Mouse (Mus musculus): Measurements from ENCODE around the gene Lamp1. TPM values are rescaled to one million over a fixed set of nuclear protein-coding genes. Genes with fewer than 3 reads are reported as not detected.

Gene Lamp1
- 348 and 368 TPM in 2 replicates for total RNA-seq (2021)
- long read RNA-seq, experiment 1, transcript Lamp1-201 (9 exons, 2,229 nt), result major isoform, 524 of 629 reads
- long read RNA-seq, experiment 1, partial matches to known transcripts, result 44 of 629 reads
- long read RNA-seq, experiment 1, other reads (novel, unspliced or antisense), result 61 of 629 reads
- long read RNA-seq, experiment 2, transcript Lamp1-201 (9 exons, 2,229 nt), result major isoform, 378 of 479 reads
- long read RNA-seq, experiment 2, partial matches to known transcripts, result 62 of 479 reads
- long read RNA-seq, experiment 2, other reads (novel, unspliced or antisense), result 39 of 479 reads

- DNase-seq, result peak; percentile 99
Observed at GRCm38 (mm10) chr8:13158718-13159376, at the start of gene Lamp1. TSS of gene Lamp1 (plus strand) at chr8:13159161.

GRCm38 (mm10) chr8:13109416-13109960 lies 49.5 kb upstream of the Lamp1 start:
- peak; percentile 51 for DNase-seq

DNA sequence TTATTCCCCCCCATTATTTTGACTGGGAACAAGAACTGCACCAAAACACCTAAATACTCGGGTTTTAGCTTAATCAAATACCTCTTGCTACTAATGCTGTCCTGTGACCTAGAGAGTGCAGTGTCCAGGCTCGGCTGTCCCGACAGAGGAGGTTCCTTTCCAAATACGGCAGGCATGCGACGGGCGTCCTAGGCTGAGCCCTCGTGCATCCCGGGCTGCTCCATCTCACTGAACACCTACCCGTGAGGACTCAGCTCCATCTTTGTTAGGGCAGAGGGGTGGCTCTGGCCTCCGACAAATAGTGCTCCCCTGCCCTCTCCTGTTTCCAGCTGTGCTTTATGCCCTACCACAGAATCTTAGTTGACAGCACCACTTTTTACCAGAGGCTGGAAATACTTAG lies 47.0 kb upstream of the Lamp1 start:
- DNase-seq, result no peak

DNA sequence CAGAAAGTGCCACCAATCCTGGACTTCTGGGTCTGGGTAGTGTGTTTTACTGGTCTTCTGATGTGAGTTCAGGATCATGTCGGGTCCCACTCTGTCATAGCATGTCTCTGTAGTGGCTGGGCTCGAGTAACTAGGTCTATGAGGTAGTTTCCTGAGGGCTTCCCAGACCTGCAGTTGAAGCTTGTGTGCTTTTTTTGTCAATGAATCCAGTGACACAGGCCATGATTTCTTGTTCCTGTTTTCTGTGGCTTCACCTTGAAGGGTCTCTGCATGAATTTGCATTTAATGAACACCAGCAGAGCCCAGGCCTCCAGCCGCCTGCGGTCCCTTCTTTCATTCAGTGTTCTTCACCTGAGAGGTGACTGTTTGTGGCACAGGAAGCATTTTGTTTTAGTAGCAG lies 45.7 kb upstream of the Lamp1 start:
- no peak for DNase-seq

- DNase-seq, result peak; percentile 84
Observed at GRCm38 (mm10) chr8:13117096-13117495, 41.9 kb upstream of the Lamp1 start.

GRCm38 (mm10) chr8:13118516-13118915 lies 40.4 kb upstream of the Lamp1 start:
- no peak for DNase-seq

- no peak for DNase-seq
Observed at GRCm38 (mm10) chr8:13120882-13121665, 37.9 kb upstream of the Lamp1 start.

DNA sequence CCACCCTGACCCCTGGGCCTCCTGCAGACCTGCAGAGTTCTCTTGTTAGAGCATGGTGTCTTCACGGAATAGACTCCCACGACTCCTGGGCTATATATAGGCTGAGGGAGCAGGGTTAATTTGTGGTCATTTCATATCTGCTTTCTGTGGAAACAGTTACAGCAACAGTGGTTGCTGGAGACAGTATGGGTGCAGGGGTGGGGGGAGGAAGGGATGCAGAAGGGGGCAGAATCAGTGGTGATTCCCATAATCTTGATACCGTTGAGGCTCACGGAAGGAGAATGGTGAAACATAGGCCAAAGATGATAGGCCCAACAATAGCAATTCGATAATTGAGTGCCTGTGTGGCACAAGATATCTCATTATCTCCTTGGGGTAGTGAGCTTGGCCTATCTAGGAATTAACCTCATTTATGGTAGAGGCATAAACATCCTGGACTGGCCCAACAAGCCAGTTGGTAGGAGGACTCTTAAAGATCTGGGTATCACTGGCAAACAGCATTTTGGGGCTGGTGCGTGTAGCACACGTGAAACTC lies 36.0 kb upstream of the Lamp1 start:
- DNase-seq, result no peak

DNA sequence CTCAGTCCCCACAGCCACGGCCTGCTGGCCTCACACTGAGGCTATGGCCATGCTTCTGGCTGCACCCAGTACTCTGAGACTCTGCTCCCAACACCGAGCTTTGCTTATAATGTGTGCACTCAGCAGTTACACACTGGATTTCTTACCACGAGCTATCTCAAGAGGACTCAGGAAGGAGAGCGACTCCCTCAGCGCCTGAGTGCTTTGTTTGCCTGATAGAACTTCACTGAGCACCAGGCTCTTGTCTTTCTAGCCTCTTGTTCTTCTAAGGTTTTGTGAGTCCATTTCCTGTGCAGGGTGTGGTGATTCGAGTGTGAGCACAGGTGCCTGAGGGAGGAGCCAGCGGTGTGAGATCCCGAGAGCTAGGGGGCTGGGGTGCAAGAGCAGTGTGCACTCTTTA lies 34.1 kb upstream of the Lamp1 start:
- DNase-seq, result no peak

- DNase-seq, result peak; percentile 69
Observed at GRCm38 (mm10) chr8:13132220-13132619, 26.7 kb upstream of the Lamp1 start.

DNA sequence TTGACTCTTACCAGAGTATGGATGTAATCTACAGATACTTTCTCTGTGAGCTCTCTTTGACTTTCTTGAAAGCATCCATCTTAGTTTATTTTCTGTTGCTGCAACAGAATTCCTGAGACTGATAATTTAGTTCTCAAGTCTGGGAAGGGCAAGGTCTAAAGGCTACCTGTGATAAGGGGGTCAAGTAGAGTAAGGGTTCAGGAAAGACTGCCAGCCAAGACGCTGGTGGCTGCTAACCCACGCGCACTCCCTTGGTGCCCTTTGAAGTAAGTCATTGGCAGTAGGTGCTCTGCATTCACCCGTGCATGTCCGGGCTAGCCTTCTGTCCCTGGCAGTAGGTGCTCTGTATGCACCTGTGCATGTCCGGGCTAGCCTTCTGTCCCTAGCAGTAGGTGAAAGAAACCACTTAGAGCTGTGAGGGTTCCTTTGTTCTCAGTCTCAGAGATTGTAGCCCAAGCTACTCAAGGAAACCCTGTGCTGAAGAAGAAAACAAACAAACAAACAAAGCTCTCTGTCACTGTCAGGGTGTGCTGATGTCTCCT lies 19.2 kb upstream of the Lamp1 start:
- no peak for DNase-seq

- DNase-seq, result no peak
Observed at GRCm38 (mm10) chr8:13141681-13142080, 17.3 kb upstream of the Lamp1 start.

DNA sequence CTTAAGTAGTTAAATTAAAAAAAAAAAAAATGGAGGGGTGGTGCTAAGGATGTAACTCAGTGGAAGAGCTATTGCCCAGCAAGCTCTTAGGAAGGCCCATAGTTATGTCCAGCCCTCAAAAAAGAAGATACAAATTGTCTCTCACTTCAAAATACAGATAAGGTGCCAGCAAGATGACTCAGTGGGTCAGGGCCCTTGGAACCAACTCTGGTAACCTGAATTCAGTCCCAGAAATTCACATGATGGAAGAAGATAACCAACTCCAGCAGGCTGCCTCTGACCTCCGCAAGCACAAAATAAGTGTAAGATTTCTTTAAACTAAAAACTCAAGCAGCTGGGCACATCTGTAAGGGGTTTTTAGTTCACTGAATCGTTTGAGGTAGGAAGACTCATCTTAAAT lies 10.5 kb upstream of the Lamp1 start:
- peak; percentile 55 for DNase-seq

- no peak for DNase-seq
Observed at GRCm38 (mm10) chr8:13149287-13149686, 9.7 kb upstream of the Lamp1 start.

DNA sequence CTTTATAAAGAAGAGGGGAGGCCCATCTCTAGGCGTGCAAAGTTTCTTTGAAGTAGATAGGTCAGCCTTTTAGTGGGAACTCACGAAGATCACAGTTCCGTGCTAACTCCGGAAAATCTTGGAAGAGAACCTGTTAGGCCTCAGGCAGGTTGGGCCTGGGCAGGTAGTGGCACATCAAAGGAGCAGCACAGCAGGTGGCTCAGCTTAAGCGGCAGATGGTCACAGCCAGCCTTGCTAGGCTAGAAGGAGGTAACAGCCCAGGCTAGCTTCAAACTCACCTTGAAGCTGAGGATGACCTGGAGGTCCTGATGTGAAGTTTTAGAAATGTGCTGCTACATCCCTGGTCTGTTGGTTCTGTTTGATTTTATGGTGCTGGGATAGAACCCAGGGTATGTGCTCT lies 9.1 kb upstream of the Lamp1 start:
- DNase-seq, result no peak

DNA sequence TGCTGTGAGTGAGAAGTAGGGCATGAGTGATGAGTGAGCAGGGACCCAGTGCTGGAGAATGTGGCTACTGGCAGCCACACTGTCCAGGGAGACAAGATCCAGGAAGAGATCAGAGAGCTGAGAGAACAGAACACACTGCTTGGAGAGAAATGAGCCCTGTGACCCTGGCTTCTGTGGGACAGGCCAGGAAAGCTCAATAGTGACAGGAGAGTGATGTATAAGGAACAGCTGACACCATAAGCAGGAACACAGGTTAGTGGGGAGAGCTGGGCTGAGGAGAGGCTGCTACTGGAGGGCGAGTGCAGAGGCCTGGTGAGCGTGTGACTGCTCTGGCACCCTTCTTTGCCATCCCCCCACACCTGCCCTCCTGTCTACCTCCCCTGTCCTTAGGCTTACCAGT lies 8.0 kb upstream of the Lamp1 start:
- no peak for DNase-seq

DNA sequence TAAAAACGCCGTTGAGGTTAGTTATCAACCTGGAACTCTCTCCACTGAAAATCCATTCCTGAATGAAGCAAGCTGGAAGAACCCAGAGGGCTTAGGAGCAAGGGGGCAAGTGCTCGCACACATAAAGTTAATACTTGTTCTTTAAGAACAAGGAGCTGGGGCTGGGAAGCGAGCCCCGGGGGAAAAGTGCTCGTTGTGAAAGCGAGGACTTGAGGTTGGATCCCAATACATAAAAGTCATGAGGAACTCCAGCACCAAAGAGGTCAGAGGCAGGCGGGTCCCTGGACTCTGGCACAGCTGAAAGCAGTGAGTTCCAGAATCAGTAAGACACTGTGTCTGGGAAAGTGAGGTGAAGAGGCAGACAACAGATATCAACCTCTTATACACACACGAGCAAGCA lies 4.9 kb upstream of the Lamp1 start:
- peak; percentile 61 for DNase-seq

DNA sequence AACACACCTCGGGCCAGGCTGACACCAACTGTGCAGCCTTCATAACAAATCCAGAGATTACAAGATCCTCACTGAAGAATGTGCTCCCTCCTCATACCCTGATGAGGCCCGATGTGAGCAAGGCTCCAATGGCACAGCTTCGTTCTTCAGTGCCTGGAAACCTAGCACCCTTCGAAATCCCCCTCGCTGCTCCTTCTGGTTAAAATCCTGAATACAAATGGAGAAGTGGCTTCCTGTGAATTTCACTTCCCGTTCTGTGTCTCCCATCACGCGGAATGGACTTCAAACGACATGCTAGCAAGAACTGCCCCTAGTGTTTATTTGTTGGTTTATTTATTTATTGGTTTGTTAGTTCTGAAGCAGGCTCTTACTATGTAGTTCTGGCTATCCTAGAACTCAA lies 3.6 kb upstream of the Lamp1 start:
- DNase-seq, result no peak

DNA sequence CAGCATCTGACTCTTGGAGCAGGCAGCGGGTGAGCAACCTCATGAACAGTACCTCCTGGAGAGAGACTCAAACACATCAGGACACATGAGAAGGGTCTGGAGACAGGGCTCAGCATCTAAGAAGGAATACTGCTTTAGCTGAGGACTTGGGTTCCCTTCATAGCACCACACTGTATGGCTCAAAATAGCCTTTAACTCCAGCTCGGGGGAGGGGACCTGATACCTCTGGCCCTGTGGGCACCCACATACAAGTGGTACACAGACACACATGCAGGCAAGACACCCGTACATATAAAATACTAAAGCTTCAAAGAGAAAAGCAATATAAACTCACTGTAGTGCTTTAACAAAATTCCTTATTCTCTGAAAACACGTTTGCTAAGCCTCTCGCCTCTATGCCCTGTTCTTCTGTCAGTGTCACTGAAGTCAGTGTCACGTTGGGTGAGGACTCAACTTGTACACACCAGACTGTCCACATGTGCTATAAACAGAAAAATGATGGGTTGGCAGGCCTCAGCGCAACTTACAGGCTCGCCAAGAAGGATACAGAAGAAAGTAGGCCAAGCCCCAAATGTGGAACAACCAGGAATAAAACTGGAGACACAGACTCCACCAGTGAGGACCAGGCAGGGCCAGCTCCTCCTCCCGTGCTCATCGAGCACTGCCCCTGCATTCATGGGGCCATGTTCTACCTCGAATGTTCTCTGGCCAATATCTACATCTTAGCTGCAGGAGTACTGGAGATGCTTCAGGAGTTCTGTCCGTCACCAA lies 2.4 kb upstream of the Lamp1 start:
- no peak for DNase-seq

GRCm38 (mm10) chr8:13159377-13159881 lies 468 bp downstream of the Lamp1 start:
- peak; percentile 60 for DNase-seq

- DNase-seq, result no peak
Observed at GRCm38 (mm10) chr8:13160691-13161090, 1.7 kb downstream of the Lamp1 start.
